Mouse (Mus musculus) mouse embryonic stem cell (cell line): Measurements from ENCODE around the gene Dagla.

Source experiments
- in situ Hi-C, 2 experiments: fragments of 300-500 bp; cut with MboI; formaldehyde crosslinking; loops; 1 replicate in 1 of 2; 3 replicates in 1 of 2; pipeline ENCODE4 v1.14.3; 2019 to 2020; ENCODE audit warnings: low sequenced_read_pairs in 2 of 2, low pct_unique_long_range_greater_than_20kb in 1 of 2, mixed read lengths in 1 of 2; ENCODE audit not compliant: unreplicated experiment in 1 of 2

Gene Dagla

DNA sequence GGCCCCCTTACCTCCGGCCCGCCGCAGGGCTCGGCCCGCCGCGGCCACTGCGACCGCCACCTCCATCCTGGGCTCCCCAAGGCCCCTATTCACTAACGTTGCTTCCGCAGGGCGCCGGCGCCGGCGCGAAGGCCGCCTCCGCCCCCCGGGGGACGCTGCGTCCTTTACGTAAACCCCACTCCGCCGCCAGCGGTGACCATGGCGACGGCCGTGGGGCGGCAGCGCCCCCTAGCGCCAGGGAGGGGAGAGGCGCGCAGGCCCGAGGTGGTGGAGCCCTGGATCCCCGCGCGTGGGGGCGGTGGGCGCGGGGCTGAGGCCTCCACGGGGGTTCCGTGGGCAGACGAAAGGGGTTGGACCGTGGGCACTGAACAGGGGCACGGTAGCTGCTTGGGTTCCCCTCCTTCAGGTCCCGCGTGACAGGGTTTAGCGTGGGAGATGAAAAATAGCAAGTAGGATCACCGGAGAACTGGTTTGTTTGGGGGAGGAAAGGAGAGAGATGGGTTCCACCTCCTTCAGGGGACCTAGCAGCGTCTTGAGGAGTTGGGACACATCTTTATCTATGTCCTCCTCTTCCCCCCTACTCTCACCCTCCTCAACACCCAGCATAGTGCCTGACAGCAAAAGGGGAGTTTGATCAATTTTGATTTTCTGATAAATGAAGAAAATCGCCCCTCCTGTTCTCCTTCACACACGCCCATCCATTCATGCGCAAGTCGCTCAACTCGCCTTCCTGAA lies at the start of gene Dagla:
Gene Dagla, minus strand, starts transcription at position 68 of the 735 bp plus-strand sequence.
- in situ Hi-C loops = loop anchor here (5.0 kb wide), 2 partner anchors 38 to 48 kb away; no protein-coding TSS in a partner anchor

DNA sequence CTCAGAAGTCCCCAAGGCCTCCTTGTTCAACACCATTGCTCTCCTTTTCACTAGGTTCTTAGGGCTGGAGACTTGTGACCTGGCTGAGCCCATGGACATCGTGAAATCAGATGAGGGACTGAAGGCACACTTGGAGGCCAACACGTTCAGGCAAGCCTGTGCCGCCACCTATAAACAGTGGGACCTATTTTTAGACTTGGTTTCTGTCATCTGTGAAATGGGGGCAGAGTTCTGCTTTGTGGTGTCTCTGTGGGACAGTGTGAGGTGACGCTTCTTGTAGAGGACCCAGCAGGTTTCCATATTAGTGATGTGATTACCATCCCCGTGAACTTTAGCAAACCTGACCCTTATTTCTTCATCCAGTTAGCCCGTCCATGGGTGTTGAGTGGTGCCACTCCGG lies 47.5 kb upstream of the Dagla start:
- in situ Hi-C loops = no loop called here

- in situ Hi-C loops = loop anchor here (10.0 to 25.0 kb wide), 2 partner anchors 87 to 90 kb away; no protein-coding TSS in a partner anchor
Measured at GRCm38 (mm10) chr19:10347628-10348273, 43.1 kb upstream of the Dagla start.

DNA sequence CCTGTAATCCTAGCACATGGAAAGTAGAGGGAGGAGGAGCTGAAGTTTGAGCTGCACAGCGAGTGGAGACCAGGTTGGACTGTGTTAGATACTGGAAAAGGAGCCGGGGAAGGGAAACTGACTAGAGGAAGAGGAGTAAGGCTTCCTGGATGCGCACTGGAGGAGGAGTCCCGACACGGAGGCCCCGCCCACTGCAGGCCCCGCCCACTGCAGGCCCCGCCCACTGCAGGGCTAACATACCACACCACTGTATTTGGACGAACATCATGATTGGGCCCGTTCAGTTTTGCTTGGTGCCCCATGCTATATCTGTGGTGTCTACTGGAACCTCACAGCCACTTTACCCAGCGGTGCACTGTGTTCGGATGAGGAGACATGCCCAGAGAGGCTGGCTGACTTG lies 41.0 kb upstream of the Dagla start:
- in situ Hi-C loops = loop anchor here (10.0 to 25.0 kb wide), 2 partner anchors 89 to 92 kb away; no protein-coding TSS in a partner anchor

DNA sequence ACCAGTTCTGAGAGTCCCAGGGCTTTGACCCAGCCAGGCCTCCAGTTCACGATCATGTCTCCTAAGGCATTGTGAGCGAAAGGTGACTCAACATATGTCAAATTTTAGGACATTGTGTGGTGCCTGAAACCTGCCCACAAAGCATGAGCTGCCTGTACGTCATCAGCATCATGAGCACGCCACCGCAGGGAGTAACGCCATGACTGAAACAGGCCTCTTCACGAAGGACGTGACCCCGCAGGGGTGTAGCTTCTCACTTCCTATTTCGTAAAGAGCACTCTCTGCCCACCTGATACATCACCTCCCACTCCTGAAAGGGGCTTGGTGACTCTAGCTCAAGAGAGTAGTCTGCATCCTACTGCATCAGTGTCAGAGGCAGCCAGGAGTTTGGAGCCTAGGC lies 39.2 kb upstream of the Dagla start:
- in situ Hi-C loops = loop anchor here (10.0 to 25.0 kb wide), 2 partner anchors 91 to 93 kb away; no protein-coding TSS in a partner anchor

GRCm38 (mm10) chr19:10341817-10342439 lies 37.3 kb upstream of the Dagla start:
- in situ Hi-C loops = loop anchor here (10.0 to 25.0 kb wide), 2 partner anchors 93 to 95 kb away; no protein-coding TSS in a partner anchor

GRCm38 (mm10) chr19:10341152-10341551 lies 36.5 kb upstream of the Dagla start:
- in situ Hi-C loops = loop anchor here (10.0 to 25.0 kb wide), 2 partner anchors 94 to 96 kb away; no protein-coding TSS in a partner anchor

DNA sequence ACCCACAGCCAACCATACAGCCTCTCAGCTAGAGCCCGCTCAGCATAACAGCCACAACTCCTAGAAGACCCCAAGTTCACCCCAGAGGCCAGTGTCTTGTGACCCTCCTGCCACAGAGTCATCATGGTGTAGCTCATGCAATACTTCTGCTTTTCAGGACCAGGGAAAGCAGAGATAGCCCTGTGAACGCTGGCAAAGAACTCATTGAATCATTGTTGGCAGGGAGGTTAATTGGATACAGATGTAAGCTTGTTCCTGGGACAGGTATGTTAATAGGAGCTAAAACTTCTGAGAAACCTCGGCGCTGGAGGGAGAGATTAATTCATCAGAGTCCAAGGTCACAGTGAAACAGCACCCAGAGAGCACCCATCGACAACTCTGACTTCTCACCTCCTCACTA lies 36.0 kb upstream of the Dagla start:
- in situ Hi-C loops = loop anchor here (10.0 to 25.0 kb wide), 2 partner anchors 94 to 97 kb away; no protein-coding TSS in a partner anchor

GRCm38 (mm10) chr19:10339271-10339670 lies 34.6 kb upstream of the Dagla start:
- in situ Hi-C loops = loop anchor here in 1 of 2 experiments (10.0 to 25.0 kb wide), 2 partner anchors 98 to 146 kb away; partner anchors contain the start of gene Ppp1r32

DNA sequence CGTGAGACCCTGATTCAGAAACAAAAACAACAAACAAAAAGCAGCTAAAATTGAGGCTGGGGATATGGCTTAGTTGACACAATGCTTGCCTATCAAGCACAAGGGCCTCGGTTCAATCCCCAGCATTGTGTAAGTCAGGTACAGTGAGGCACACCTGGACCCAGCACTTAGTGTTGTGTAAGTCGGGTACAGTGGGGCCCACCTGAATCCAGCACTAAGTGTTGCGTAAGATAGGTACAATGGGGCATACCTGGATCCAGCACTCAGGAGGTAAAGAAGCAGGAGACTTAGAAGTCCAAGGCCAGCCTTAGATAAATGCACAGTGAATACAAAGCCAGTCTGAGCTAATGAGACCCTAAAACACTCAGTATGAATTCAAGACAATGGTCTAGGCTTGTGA lies 34.0 kb upstream of the Dagla start:
- in situ Hi-C loops = loop anchor here in 1 of 2 experiments (10.0 to 25.0 kb wide), 2 partner anchors 99 to 146 kb away; partner anchors contain the start of gene Ppp1r32

DNA sequence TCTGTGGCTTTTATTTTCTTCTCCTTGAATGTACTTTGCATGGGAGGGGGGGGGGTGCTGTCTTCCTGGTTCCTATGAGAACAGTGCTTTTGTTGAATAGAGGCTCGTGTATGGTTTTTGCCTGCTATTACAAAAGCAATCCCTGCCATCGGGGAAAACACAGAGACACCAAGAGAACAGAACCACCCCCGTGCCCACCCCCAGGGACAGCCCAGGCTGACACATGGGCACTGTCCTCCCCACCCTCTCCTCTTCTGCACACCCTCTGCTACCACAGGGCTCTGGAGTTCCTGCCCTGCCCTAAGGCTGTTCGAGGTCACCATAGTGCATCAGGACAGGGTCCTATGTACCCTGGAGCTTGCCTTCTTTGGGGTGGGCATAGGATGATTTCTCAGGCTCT lies 29.8 kb upstream of the Dagla start:
- in situ Hi-C loops = loop anchor here in 1 of 2 experiments (10.0 to 25.0 kb wide), 2 partner anchors 103 to 150 kb away; partner anchors contain the start of gene Ppp1r32

GRCm38 (mm10) chr19:10333545-10334252 lies 29.0 kb upstream of the Dagla start:
- in situ Hi-C loops = loop anchor here in 1 of 2 experiments (10.0 to 25.0 kb wide), 2 partner anchors 104 to 151 kb away; partner anchors contain the start of gene Ppp1r32

DNA sequence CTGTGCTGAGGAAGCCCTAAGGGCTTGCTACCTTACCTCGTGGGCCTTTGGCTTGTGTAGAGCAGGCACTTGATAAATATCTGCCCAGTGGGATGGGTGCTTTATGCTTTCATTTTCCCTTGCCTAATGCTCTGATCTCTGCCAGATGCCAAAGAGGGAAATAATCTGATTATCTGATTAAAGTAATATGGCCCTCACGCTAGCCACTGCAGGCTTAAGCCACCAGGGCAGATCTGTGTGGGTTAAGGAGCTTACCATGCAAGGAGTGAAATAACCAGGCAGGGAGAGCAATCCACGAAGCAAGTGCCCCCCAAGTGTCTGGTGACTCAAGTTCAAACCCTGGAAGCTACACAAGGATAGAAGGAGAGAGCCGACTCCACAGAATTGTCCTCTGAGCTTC lies 27.0 kb upstream of the Dagla start:
- in situ Hi-C loops = loop anchor here in 1 of 2 experiments (10.0 to 25.0 kb wide), 2 partner anchors 106 to 153 kb away; partner anchors contain the start of gene Ppp1r32

DNA sequence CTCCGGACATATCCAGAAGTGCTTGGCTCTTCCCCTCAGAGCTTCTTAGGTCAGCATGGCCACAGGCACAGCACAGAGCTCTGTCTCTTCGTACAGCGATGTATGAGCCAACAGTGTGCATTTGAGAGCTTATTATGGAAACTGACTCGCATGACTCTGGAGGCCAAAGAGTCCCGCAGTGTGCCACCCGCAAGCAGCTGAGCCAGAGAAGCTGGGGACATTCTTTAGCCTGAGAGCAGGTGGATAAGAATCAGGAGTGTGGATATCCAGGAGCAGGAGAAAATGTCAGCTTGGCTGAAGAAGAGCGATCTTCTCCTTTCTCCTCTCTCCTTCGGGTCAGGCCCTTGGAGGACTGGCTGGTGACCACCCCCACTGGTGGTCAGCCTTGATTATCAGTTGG lies 24.4 kb upstream of the Dagla start:
- in situ Hi-C loops = loop anchor here (10.0 to 25.0 kb wide), 2 partner anchors 108 to 166 kb away; no protein-coding TSS in a partner anchor

DNA sequence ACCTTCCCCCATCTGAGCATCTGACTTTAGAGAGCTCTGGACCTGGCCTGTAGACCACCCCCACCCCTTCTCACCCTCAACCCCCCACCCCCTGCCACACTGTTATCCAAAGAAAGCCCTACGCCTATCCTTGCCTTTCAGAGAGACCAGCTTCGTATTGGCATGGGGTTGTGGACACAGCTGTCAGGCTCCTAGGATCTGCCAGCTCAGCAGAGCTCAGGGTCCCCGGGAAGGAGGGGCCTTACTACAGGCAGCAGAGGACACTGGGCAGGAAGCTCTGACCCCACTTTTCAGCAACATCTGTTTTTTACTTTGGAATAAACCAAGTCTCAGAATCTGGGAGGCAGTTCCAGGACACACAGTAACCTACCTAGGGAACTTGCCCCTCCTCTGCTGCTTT lies 21.9 kb upstream of the Dagla start:
- in situ Hi-C loops = loop anchor here (10.0 to 25.0 kb wide), 2 partner anchors 111 to 168 kb away; no protein-coding TSS in a partner anchor

GRCm38 (mm10) chr19:10323860-10324259 lies 19.2 kb upstream of the Dagla start:
- in situ Hi-C loops = loop anchor here in 1 of 2 experiments (10.0 kb wide), 1 partner anchor 171 kb away; no protein-coding TSS in a partner anchor

DNA sequence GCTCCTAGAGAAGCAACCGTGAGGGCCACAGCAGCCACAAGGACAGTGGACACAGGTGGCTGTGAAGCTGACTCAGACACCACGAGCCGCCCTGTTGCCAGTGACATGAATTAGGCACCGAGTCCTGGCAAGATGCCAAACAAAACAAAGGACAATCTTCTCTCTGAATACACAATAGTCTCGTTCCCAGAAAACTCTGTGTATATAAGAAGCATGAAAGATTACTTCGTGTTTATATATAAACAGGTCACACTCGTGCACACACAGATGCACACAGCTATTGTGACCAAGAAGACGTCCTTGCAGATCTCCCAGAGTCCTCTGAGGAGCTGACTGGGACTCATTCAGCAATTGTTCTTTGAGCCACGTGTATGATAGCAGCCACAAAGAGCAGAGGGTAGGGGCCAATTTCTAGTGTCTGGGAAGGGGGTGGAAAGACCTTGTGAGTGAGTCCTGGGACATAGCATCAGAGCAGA lies 18.7 kb upstream of the Dagla start:
- in situ Hi-C loops = loop anchor here in 1 of 2 experiments (10.0 kb wide), 1 partner anchor 171 kb away; no protein-coding TSS in a partner anchor
